Mouse (Mus musculus) MEL-GATA-1-ER (cell line): Measurements from ENCODE around the gene Synj2.
"Not testable (repeated sequence)": the region's sequence is repeated elsewhere in the genome, so short reads cannot be mapped to it uniquely, and the experiment has no call there.

Experiments used
- DNase-seq: peaks from one replicate; pipeline ENCODE4 v3.0.0-alpha.2; 2012; ENCODE audit warnings: low read depth; ENCODE audit errors: extremely low read depth

Synj2 gene

DNA sequence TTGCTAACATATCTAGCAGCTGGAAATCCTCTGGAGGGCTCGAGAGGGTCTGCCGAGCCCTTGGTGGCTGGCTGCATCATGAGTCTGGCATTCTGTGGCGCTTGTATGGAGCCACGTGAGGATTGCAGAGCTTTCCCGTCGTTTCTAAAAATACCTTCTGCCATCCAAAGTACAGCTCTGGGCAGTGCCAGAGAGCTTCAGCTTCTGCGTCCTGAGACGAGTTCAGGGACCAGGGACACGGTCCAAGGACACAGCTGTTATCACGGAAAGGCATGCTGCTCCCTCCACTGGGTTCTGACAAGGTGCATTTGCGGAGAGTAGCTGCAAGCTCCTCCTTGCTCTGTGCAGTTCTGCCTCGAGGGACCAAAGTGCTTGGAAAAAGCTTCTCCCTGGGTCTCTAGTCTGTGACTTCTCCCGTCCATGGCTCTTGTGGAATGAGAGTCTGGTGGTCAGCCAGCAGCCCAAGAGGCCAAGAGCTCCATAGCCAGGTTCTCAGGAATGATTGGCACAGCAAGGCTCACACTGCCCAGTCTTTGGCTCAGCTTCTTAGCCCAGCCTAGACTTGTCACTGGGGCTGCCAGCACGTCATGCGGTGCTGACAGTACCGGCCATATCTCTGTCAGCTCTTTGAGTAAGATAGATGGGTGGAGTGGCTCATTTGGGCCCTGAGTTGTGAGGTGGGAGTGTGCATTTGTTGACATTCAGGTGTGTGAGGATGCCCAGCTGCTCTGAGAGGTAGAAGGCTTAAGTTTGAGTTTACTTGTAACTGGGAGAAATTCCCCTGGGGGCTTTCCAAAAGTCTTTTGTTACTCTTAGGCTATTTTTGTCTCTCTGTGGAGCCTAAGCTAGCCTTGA, 56.5 kb downstream of the Synj2 start:
- no peak for DNase-seq

GRCm38 (mm10) chr17:5998235-5998500, 57.1 kb downstream of the Synj2 start:
- DNase-seq: no peak

DNA sequence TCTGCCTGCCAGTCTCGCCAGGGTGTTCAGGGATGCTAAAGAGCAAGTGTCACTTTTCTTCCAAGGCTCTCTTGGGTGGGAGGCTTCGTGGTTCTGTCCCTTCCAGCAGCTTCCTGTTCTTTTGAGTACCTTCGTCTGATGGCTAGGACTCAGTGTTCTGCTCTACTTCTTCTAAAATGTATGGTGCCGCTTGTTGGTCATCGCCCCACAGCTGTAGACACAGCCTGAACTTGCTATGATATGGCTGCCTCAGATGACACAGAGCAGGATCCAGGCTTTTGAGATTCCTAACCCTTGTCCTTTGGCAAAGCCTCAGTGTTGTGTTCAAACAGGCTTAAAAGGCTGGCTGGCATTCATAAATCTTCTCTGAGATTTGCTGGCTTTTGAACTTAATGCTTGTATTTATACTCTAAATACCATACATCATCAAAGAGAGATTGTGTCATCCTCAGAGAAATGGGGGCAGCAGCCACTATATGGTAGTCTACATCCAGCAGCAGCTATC, 58.0 kb downstream of the Synj2 start:
- no peak for DNase-seq

GRCm38 (mm10) chr17:6000864-6001319, 59.8 kb downstream of the Synj2 start:
- DNase-seq: no peak

- peak; percentile 55 for DNase-seq
These were observed 60.3 kb downstream of the Synj2 start for GRCm38 (mm10) chr17:6001389-6001788.

- DNase-seq: no peak
These were observed 60.8 kb downstream of the Synj2 start for GRCm38 (mm10) chr17:6001836-6002235.

DNA sequence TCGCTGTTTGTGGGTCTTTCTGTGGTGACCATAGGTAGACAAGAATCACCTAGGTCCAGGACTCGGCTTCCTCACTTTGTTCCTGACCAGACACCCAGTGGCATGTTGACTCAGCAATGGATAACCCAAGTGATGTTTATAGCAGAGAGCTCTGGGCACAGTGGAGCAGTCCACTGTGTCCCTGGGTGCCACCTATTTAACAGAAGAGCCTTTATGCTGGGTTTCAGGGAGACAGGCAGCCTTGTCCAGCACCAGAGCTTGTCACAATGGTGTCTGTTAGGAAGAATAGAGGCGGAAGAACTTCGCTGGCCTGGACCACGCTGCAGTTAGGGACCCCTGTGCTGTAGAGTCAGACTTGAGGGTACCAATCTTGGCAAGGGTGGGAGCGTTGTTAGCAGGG, 61.5 kb downstream of the Synj2 start:
- no peak for DNase-seq

DNA sequence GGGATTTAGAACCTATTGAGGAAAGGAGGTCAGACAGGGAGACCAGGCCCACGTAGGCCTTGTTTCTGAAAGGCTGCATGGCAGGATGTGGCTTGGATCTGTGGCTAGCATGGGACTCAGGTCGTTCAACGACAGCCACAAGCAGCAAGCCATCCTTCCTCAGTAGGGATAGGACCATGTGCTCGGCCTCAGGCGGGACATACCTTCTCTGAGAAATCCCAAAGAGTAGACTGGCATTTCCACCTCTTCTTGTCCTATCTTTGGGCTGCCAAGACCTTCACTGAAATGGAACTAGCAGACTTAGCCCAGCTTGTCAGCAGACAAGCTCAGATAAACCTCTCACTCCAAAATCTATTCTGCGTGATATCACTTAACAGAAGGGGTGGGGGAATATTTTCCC, 62.6 kb downstream of the Synj2 start:
- no peak for DNase-seq

GRCm38 (mm10) chr17:6005246-6005637, 64.2 kb downstream of the Synj2 start:
- DNase-seq: no peak

- DNase-seq: peak; percentile 48
These were observed 64.8 kb downstream of the Synj2 start for GRCm38 (mm10) chr17:6005638-6006471.

DNA sequence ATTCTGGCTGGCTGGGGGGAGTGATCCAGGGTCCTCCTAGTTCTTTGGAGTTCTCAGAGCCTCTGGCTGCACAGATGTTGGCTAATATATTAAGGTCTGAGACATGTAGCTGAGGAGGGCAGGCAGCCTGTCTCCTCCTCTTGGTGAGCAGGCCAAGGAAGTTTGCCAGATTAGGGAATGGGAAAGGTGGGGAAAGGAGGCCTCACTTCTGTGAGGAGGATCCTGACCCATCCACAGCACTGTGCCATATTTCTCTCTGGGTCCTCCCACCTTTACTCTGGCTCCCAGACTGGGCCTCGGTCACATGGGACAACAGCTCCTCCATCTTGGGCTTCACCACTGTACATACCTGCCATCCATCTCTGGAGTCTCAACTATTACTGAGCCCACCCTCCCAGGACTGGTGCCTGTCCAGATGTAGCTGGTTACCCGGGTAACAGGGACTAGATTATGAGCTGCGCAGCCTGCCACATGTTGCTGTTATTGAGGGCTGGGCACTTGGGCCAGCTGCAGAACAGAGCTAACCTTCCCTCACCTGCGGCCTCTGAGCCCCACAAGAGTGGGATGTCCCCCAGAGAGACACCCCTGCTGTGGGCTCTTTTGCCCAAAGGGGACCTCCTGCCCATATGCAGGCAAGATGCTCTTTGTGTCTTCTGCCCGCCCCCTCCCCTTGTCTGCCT, 66.2 kb downstream of the Synj2 start:
- no peak for DNase-seq

- DNase-seq: no peak
These were observed 66.8 kb downstream of the Synj2 start for GRCm38 (mm10) chr17:6007902-6008301.

- no peak for DNase-seq
These were observed 67.5 kb downstream of the Synj2 start for GRCm38 (mm10) chr17:6008590-6008989.

DNA sequence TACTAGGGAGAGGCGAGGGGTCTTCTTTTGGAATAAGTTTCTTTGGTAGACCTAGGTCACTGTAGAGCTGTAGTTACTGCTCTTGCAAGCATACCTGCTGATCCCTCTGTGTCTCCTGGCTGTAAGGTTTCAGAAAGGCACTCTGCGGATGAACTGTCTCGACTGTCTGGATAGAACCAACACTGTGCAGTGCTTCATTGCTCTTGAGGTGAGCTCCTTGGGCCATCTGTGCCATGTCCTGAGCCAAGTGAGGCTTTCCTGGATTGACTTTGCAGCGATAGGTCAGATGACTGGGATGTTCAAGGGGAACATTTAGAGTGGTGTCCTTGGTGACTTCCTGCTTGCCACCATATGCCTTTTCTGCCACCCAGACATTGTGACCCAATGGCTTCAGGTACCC, 68.5 kb downstream of the Synj2 start:
- DNase-seq: no peak

DNA sequence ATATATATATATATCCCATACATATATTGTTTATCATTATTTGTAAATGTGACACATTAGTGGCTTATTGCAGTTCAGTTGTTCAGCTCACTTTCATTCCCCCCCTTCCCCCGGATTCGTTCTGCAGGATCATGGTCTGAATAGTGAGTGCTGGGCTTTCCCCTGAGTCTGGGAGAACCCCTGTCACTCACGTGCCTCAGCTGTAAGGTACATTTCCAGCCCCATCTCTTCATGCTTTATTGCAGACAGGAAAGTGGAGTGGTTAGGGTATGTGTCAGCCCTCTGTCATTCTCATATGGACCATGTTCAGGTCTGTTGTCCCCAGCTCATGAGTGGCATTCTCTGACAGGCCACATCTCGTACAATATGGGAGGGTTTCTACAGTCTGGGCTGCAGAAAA, 72.0 kb downstream of the Synj2 start:
- DNase-seq: no peak

- no peak for DNase-seq
These were observed 73.9 kb downstream of the Synj2 start for GRCm38 (mm10) chr17:6014985-6015384.

- DNase-seq: no peak
These were observed 75.2 kb downstream of the Synj2 start for GRCm38 (mm10) chr17:6016213-6016780.

DNA sequence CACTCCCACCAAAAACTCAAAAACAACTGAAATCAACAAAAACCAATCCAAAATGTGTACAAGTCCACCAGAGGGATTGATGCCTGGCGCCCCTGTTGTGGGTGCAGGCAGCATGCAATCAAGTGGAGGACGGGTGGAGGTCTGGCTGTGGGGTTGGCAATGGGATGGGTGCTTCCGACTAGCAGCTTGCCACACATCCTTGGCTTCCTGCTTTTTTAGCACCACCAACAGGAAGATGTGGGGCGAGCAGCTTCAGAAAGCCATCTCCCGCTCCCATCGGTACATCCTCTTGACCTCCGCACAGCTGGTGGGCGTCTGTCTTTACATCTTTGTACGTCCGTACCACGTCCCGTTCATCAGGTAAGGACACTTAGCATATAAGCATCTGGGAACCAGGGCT, 76.2 kb downstream of the Synj2 start:
- DNase-seq: no peak

GRCm38 (mm10) chr17:6018348-6018747, 77.3 kb downstream of the Synj2 start:
- no peak for DNase-seq

- DNase-seq: no peak
These were observed 78.7 kb downstream of the Synj2 start for GRCm38 (mm10) chr17:6019776-6020175.

DNA sequence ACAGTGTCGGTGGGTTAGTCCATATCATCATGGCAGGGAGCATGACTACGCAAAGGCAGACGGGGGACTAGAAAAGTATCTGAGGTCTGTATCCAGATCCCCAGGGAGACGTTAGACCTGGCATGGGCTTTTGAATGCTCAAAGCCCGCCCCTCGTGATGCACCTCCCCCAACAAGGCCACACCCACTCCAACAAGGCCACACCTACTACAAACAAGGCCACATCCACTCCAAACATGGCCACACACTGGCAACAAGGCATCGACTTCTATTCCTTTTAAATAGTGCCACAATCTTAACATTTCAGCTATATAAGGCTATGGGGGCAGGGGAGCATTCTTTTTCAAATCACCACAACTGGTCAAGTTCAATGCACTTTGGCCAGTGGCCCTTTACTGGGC, 79.6 kb downstream of the Synj2 start:
- no peak for DNase-seq

- DNase-seq: not testable (repeated sequence)
These were observed 80.3 kb downstream of the Synj2 start for GRCm38 (mm10) chr17:6021374-6021789.
